Mouse (Mus musculus) forebrain, embryonic 11.5 days (tissue): ENCODE measurements around the gene Mindy4. TPM values are rescaled to one million over a fixed set of nuclear protein-coding genes. Genes with fewer than 3 reads are reported as not detected.

ENCODE experiments used
- ATAC-seq: fragments of 200-750 bp; cut with Nextera tagmentation; replicated peaks from 2 replicates; pipeline ENCODE4 v1.8.0; 2017; ENCODE audit warnings: moderate TSS enrichment; ENCODE audit not compliant: low FRiP score
- DNase-seq: peaks from one replicate; pipeline ENCODE4 v3.0.0-alpha.2; 2017; ENCODE audit warnings: low spot score
- H3K27ac ChIP-seq: fragments of 300-500 bp; sonication (generic); 2 replicates; pipeline ENCODE4 v1.5.1; 2014; ENCODE audit warnings: low read depth, low read length
- H3K27me3 ChIP-seq: fragments of 300-500 bp; sonication (generic); 2 replicates; pipeline ENCODE4 v1.6.1; 2014; ENCODE audit warnings: mild to moderate bottlenecking, low read length, mixed read lengths; ENCODE audit not compliant: control insufficient read depth, insufficient read depth
- H3K36me3 ChIP-seq: fragments of 300-500 bp; sonication (generic); 2 replicates; pipeline ENCODE4 v1.6.1; 2014; ENCODE audit warnings: mild to moderate bottlenecking, low read length, moderate library complexity, mixed read lengths; ENCODE audit not compliant: control insufficient read depth, insufficient read depth
- H3K4me1 ChIP-seq: fragments of 300-500 bp; sonication (generic); replicated peaks from 2 replicates; pipeline ENCODE4 v1.6.1; 2014; ENCODE audit warnings: low read length, mixed read lengths; ENCODE audit not compliant: control insufficient read depth, insufficient read depth
- H3K4me2 ChIP-seq: fragments of 300-500 bp; sonication (generic); 2 replicates; pipeline ENCODE4 v1.6.1; 2014; ENCODE audit warnings: low read depth, mild to moderate bottlenecking, low read length, moderate library complexity, mixed read lengths; ENCODE audit not compliant: severe bottlenecking
- H3K4me3 ChIP-seq: fragments of 300-500 bp; sonication (generic); 2 replicates; pipeline ENCODE4 v1.5.1; 2014; ENCODE audit warnings: low read depth, low read length
- H3K9ac ChIP-seq: fragments of 300-500 bp; sonication (generic); 2 replicates; pipeline ENCODE4 v1.6.1; 2014; ENCODE audit warnings: low read length
- H3K9me3 ChIP-seq: fragments of 300-500 bp; sonication (generic); 2 replicates; pipeline ENCODE4 v1.6.1; 2016; ENCODE audit warnings: low read length, mixed read lengths; ENCODE audit not compliant: control insufficient read depth
- WGBS: fragments of 180-500 bp; shearing (Covaris S2); extraction: QIAGEN DNeasy Blood & Tissue Kit; methylation state at CpG from one replicate; pipeline ENCODE4 v1.1.7; 2014; 5-methylcytosine and 5-hydroxymethylcytosine counted together
- polyA plus RNA-seq: library from polyadenylated mRNA; unstranded; fragments of >200 nt; fragmentation: Nextera tagmentation; extraction: Ambion mirVana; gene quantifications from 2 replicates; pipeline ENCODE4 v1.2.1, GENCODE M21; 2014

The Mindy4 gene
- polyA plus RNA-seq, 1 experiment from 2014 or later = 22.5 TPM

- no peak overlapping the region for H3K4me3 ChIP-seq
- no peak overlapping the region for H3K27ac ChIP-seq
- WGBS = 92% methylated on average over 8 of the region's 8 CpGs
- no peak overlapping the region for H3K9ac ChIP-seq
- ATAC-seq (no peak), DNase-seq (no peak)
- no peaks in the 10 kb centered on the region for H3K4me1 ChIP-seq
- H3K4me2 ChIP-seq = no peak overlapping the region
- no peaks in the 10 kb centered on the region for H3K27me3 ChIP-seq
- H3K9me3 ChIP-seq = no peaks in the 10 kb centered on the region
- H3K36me3 ChIP-seq = no peaks in the 10 kb centered on the region
These were observed 72.6 kb downstream of the Mindy4 start for GRCm38 (mm10) chr6:55275786-55276185.

GRCm38 (mm10) chr6:55276692-55277282 lies 73.6 kb downstream of the Mindy4 start:
- Histone ChIP-seq H3K27me3 (no peaks in the 10 kb centered on the region), H3K9ac (no peak overlapping the region), H3K9me3 (no peaks in the 10 kb centered on the region), H3K4me3 (no peak overlapping the region), H3K4me1 (no peaks in the 10 kb centered on the region), H3K36me3 (no peaks in the 10 kb centered on the region), H3K4me2 (no peak overlapping the region), H3K27ac (no peak overlapping the region)
- ATAC-seq (no peak), DNase-seq (no peak)
- WGBS = 90% methylated on average over 4 of the region's 4 CpGs

GRCm38 (mm10) chr6:55278086-55278485 lies 74.9 kb downstream of the Mindy4 start:
- 86% methylated on average over 6 of the region's 6 CpGs for WGBS
- Histone ChIP-seq H3K27ac (no peak overlapping the region), H3K36me3 (no peaks in the 10 kb centered on the region), H3K9me3 (no peaks in the 10 kb centered on the region), H3K4me3 (no peak overlapping the region), H3K4me1 (no peaks in the 10 kb centered on the region), H3K9ac (no peak overlapping the region), H3K4me2 (no peak overlapping the region), H3K27me3 (no peaks in the 10 kb centered on the region)
- no peak for DNase-seq
- ATAC-seq = no peak

- no peaks in the 10 kb centered on the region for H3K9me3 ChIP-seq
These were observed 75.3 kb downstream of the Mindy4 start for GRCm38 (mm10) chr6:55278520-55278919.

GRCm38 (mm10) chr6:55280979-55281378 lies 77.8 kb downstream of the Mindy4 start:
- WGBS = 89% methylated on average over 8 of the region's 8 CpGs
- no peaks in the 10 kb centered on the region for H3K9me3 ChIP-seq
- H3K9ac ChIP-seq = no peak overlapping the region
- H3K4me2 ChIP-seq = no peak overlapping the region
- H3K27me3 ChIP-seq = no peaks in the 10 kb centered on the region
- H3K4me3 ChIP-seq = no peak overlapping the region
- DNase-seq (no peak), ATAC-seq (no peak)
- H3K27ac ChIP-seq = no peak overlapping the region
- H3K4me1 ChIP-seq = no peaks in the 10 kb centered on the region
- H3K36me3 ChIP-seq = no peaks in the 10 kb centered on the region

More at GRCm38 (mm10) chr6:55278520-55278919, 75.3 kb downstream of the Mindy4 start:
- Histone ChIP-seq H3K27ac (no peak overlapping the region), H3K27me3 (no peaks in the 10 kb centered on the region), H3K4me1 (no peaks in the 10 kb centered on the region), H3K36me3 (no peaks in the 10 kb centered on the region), H3K9ac (no peak overlapping the region), H3K4me3 (no peak overlapping the region), H3K4me2 (no peak overlapping the region)
- no peak for ATAC-seq
- WGBS = 88% methylated on average over 4 of the region's 4 CpGs
- DNase-seq = no peak

- Histone ChIP-seq H3K27ac (no peak overlapping the region), H3K9me3 (no peaks in the 10 kb centered on the region), H3K4me2 (no peak overlapping the region), H3K4me3 (no peak overlapping the region), H3K36me3 (no peaks in the 10 kb centered on the region), H3K4me1 (no peaks in the 10 kb centered on the region), H3K9ac (no peak overlapping the region), H3K27me3 (no peaks in the 10 kb centered on the region)
- ATAC-seq = no peak
- no peak for DNase-seq
- WGBS = 91% methylated on average over 7 of the region's 7 CpGs
These were observed 78.5 kb downstream of the Mindy4 start for GRCm38 (mm10) chr6:55281687-55282086.

- Histone ChIP-seq H3K27me3 (no peaks in the 10 kb centered on the region), H3K4me3 (no peak overlapping the region), H3K36me3 (no peaks in the 10 kb centered on the region), H3K9me3 (no peaks in the 10 kb centered on the region), H3K27ac (no peak overlapping the region), H3K4me2 (no peak overlapping the region), H3K9ac (no peak overlapping the region), H3K4me1 (no peaks in the 10 kb centered on the region)
- 93% methylated on average over 8 of the region's 8 CpGs for WGBS
- no peak for ATAC-seq
- DNase-seq = no peak
These were observed 79.2 kb downstream of the Mindy4 start for GRCm38 (mm10) chr6:55282348-55282747.

- H3K9ac ChIP-seq = no peak overlapping the region
- no peaks in the 10 kb centered on the region for H3K9me3 ChIP-seq
- no peaks in the 10 kb centered on the region for H3K36me3 ChIP-seq
- ATAC-seq (no peak), DNase-seq (no peak)
- no peaks in the 10 kb centered on the region for H3K4me1 ChIP-seq
- no peaks in the 10 kb centered on the region for H3K27me3 ChIP-seq
- H3K4me3 ChIP-seq = no peak overlapping the region
- 39% methylated on average over 5 of the region's 5 CpGs for WGBS
- no peak overlapping the region for H3K27ac ChIP-seq
- H3K4me2 ChIP-seq = no peak overlapping the region
These were observed 82.0 kb downstream of the Mindy4 start for GRCm38 (mm10) chr6:55285218-55285617.

GRCm38 (mm10) chr6:55288007-55288602 lies 84.9 kb downstream of the Mindy4 start:
- H3K9ac ChIP-seq = no peak overlapping the region
- 91% methylated on average over 5 of the region's 5 CpGs for WGBS
- no peaks in the 10 kb centered on the region for H3K9me3 ChIP-seq
- H3K4me3 ChIP-seq = no peak overlapping the region
- no peak overlapping the region for H3K27ac ChIP-seq
- no peak overlapping the region for H3K4me2 ChIP-seq
- ATAC-seq (no peak), DNase-seq (no peak)
- no peaks in the 10 kb centered on the region for H3K4me1 ChIP-seq
- H3K27me3 ChIP-seq = no peaks in the 10 kb centered on the region
- H3K36me3 ChIP-seq = no peaks in the 10 kb centered on the region
